Mouse (Mus musculus) gastrocnemius, postnatal 4 days (tissue): Measurements from ENCODE around the gene Ccdc61. TPM values are rescaled to one million over a fixed set of nuclear protein-coding genes. Genes with fewer than 3 reads are reported as not detected.

Experiments used
- DNase-seq, 2 experiments: peaks; one replicate each; pipeline ENCODE4 v3.0.0; 2021 to 2022; ENCODE audit warnings: low spot score in 2 of 2, mixed read lengths in 2 of 2
- total RNA-seq, 2 experiments: library from RNA; stranded (reverse); gene quantifications; 2 replicates each; pipeline ENCODE4 v1.2.3; 2021

Ccdc61 gene
- total RNA-seq, 2 experiments from 2014 or later = 12.5 to 15.7 TPM

- DNase-seq = no peak
These were observed 41.7 kb downstream of the Ccdc61 start for GRCm38 (mm10) chr7:18868491-18868890.

DNA sequence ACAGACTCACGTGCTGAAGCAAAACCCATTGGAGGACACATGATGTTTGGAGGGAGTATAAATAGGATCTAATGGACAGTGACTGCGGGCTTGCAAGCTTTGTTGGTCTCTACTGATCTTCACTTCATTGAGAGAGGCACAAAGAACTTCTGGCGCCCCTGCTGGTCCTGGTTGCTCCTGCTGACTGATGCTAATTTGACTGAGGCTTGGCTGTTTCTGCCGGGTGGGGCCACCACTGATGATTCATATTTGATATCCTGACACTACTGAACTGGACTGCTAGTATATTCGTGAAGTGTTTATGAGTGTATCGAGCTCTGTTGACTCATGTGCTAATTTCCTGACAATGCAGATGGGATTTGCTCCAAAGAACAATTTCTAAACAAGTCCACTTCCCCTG, 47.4 kb downstream of the Ccdc61 start:
- no peak for DNase-seq

DNA sequence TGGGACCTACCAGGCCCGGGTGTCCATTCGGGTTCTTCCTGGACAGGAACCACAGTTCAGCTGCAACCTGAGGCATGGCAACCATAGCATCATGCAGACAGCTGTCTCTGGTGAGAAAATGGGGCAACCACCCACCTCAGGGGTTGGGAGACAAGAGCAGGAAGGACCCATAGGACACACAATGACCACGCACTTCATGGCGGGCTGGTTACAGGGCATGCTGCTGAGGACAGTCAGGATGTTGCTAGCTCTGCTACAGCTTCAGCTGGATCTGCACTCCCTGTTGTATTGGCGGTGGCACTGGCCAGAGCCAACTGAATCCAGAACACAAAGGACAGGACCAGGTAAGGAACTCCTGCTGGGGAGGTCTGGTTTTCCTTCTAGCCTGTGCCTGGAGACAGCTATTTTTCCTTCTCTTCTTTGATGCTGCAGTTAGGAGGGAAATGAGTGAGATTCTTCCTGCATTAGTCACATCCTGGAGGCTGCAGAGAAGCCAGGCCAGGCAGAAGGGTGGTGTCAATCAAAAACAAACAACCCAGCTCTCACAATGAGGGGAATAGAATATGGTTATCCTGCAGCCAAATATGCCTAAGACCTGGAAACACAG, 51.8 kb downstream of the Ccdc61 start:
- DNase-seq = no peak

DNA sequence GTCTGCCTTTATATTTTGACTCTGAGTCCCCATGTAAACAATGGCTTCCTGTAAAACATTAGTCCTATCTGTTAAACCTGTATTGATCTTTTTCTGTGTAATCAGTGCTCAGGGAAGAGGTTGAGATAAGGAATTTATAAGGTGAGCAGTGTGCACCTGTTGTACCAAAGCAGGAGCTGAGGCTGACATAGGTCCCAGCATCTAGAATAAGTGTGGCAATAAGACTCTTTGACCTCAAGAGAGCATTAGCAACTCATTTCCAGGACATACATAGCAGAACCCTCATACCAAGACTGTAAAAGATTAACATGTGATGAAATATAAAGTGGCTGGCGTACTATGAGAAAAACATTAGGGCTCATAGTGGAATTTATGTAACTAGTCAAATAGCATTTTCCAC, 61.8 kb downstream of the Ccdc61 start:
- DNase-seq = no peak

GRCm38 (mm10) chr7:18844811-18845210, 65.4 kb downstream of the Ccdc61 start:
- DNase-seq = no peak

GRCm38 (mm10) chr7:18841174-18841567, 69.0 kb downstream of the Ccdc61 start:
- DNase-seq = no peak

Other genes with a start within 250 kb of the Ccdc61 start
- not detected for gene Psg20, start 224.2 kb downstream of the Ccdc61 start, total RNA-seq
- gene Psg22, start 192.3 kb downstream of the Ccdc61 start, total RNA-seq = not detected
- not detected for gene Psg19, start 111.9 kb downstream of the Ccdc61 start, total RNA-seq
- gene Psg17, start 88.8 kb downstream of the Ccdc61 start, total RNA-seq = not detected
- gene Mill2, start 70.4 kb downstream of the Ccdc61 start, total RNA-seq = 1 to 10 TPM; 4.3 to 4.6 TPM
- gene Pglyrp1, start 39.1 kb downstream of the Ccdc61 start, total RNA-seq = 1 to 10 TPM; 2.6 TPM
- 1 to 10 TPM; 4.0 to 4.2 TPM for gene Nova2, start 15.5 kb upstream of the Ccdc61 start, total RNA-seq
- not detected for gene Nanos2, start 77.0 kb upstream of the Ccdc61 start, total RNA-seq
- 1 to 10 TPM; 3.2 to 3.7 TPM for gene Mypop, start 80.8 kb upstream of the Ccdc61 start, total RNA-seq
- 10 to 100 TPM; 36.6 to 38.1 TPM for gene Irf2bp1, start 93.6 kb upstream of the Ccdc61 start, total RNA-seq
- under 1 TPM in 1 of 2 experiments, not detected in 1; 0.13 TPM for gene Foxa3, start 113.1 kb upstream of the Ccdc61 start, total RNA-seq
- 10 to 100 TPM; 61.4 to 63.8 TPM for gene Sympk, start 114.0 kb upstream of the Ccdc61 start, total RNA-seq
- gene Rsph6a, start 144.3 kb upstream of the Ccdc61 start, total RNA-seq = not detected
- gene Dmwd, start 165.8 kb upstream of the Ccdc61 start, total RNA-seq = 10 to 100 TPM; 52.4 to 55.4 TPM
- 100 to 1,000 TPM; 287 to 292 TPM for gene Dmpk, start 173.4 kb upstream of the Ccdc61 start, total RNA-seq
- 10 to 100 TPM; 13.5 to 14.7 TPM for gene Six5, start 184.2 kb upstream of the Ccdc61 start, total RNA-seq
- under 1 TPM; 0.34 to 0.62 TPM for gene Gm4969, start 208.0 kb upstream of the Ccdc61 start, total RNA-seq
- 1 to 10 TPM; 8.0 to 8.4 TPM for gene Fbxo46, start 209.4 kb upstream of the Ccdc61 start, total RNA-seq
- gene Qpctl, start 238.9 kb upstream of the Ccdc61 start, total RNA-seq = 1 to 10 TPM; 7.7 to 8.8 TPM
- gene Snrpd2, start 239.3 kb upstream of the Ccdc61 start, total RNA-seq = 100 to 1,000 TPM in 1 of 2 experiments, 10 to 100 TPM in 1; 85.4 to 103 TPM